Mouse (Mus musculus): Measurements from ENCODE around the gene Iqsec2.

- TF ChIP-seq POLR2AphosphoS2 (IDR thresholded peaks at IDR 0.05; ENCODE audit: low read length): no peak
- no peak for TF ChIP-seq CTCF (IDR thresholded peaks at IDR 0.05 in 2 of 3, conservative IDR thresholded peaks at IDR 0.05 in 1 of 3; ENCODE audit: control insufficient read depth in 1 of 3, insufficient read depth in 1 of 3, low read depth in 2 of 3, low read length in 3 of 3, poor library complexity in 1 of 3, severe bottlenecking in 1 of 3)
Observed at GRCm38 (mm10) chrX:152144742-152145214, 710 bp downstream of the Iqsec2 start.

All from MEL (cell line).